Mouse (Mus musculus) left cerebral cortex, adult 2 months (tissue): ENCODE data around the gene Rgs19. TPM values are rescaled to one million over a fixed set of nuclear protein-coding genes. Genes with fewer than 3 reads are reported as not detected.

ENCODE experiments used
- DNase-seq, 2 experiments: peaks; one replicate each; pipeline ENCODE4 v3.0.0; 2021 to 2022; ENCODE audit warnings: low spot score in 2 of 2, mixed read lengths in 1 of 2; ENCODE audit errors: extremely low spot score in 1 of 2
- H3K27ac ChIP-seq: fragments of 200-600 bp; 2 replicates; pipeline ENCODE4 v1.8.1; 2022
- H3K4me3 ChIP-seq: fragments of 200-600 bp; 2 replicates; pipeline ENCODE4 v1.8.1; 2022
- CTCF ChIP-seq: fragments of 200-600 bp; IDR thresholded peaks from 2 replicates; pipeline ENCODE4 v1.8.1; 2022; ENCODE audit warnings: antibody characterized with exemption, mild to moderate bottlenecking, moderate library complexity
- intact Hi-C: fragments of 180-260 bp; cut with DNase I; formaldehyde crosslinking; loops from one replicate; pipeline ENCODE4 v1.15.1; 2025
- long read RNA-seq, 2 experiments: library from polyadenylated mRNA; stranded (forward); transcript quantifications; one replicate each; pipeline ENCODE4 v2.0.0; 2021; ENCODE audit warnings: borderline mapping rate in 2 of 2
- total RNA-seq, 2 experiments: library from RNA; stranded (reverse); gene quantifications; 2 replicates each; pipeline ENCODE4 v1.2.3; 2021

Gene Rgs19
- 10 to 100 TPM; 30.6 to 33.2 TPM for total RNA-seq
- long read RNA-seq, experiment 1, transcript Rgs19-201 (6 exons, 1,511 nt) = major isoform, 9 of 34 reads
- long read RNA-seq, experiment 1, transcript Rgs19-204 (5 exons, 779 nt) = minor isoform, 6 of 34 reads
- long read RNA-seq, experiment 1, partial matches to known transcripts = 9 of 34 reads
- long read RNA-seq, experiment 1, other reads (novel, unspliced or antisense) = 4 of 34 reads
- long read RNA-seq, experiment 2, partial matches to known transcripts = 7 of 22 reads
- long read RNA-seq, experiment 2, other reads (novel, unspliced or antisense) = 5 of 22 reads

GRCm38 (mm10) chr2:181693339-181694280, at the start of gene Rgs19:
TSS of gene Rgs19 (minus strand) at chr2:181693977.
- no peak for TF ChIP-seq CTCF
- intact Hi-C loops = no loop called here
- Histone ChIP-seq H3K4me3 (peak within 1 kb of the TSS; percentile 80), H3K27ac (peak within 1 kb of the TSS; percentile 90)
- DNase-seq = peak; percentile 82 to 85

DNA sequence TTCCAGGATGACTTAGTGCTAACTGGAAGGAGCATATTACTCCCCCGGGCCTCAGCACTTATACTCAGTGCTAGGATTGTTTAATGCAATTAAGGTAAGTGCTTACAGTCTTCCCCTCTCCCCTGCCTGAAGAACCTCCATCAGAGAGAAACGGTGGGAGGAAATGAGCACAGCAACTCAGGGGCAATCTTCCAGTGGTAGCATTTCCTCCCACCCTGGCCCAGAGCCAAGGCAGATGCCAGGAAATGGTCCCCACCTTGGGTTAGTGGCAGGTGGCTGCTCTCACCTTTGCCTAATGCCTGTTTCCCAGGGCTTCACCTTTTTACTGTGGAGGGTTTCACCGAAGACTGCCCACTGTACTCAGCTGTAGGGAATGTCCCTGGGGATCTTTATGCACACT, 36.3 kb upstream of the Rgs19 start:
- TF ChIP-seq CTCF = no peak
- intact Hi-C loops = loop anchor here (10.0 kb wide), 1 partner anchor 1095 kb away; no protein-coding TSS in a partner anchor
- no peak overlapping the region for H3K27ac ChIP-seq
- no peak overlapping the region for H3K4me3 ChIP-seq
- no peak for DNase-seq

- no peak for DNase-seq
- Histone ChIP-seq H3K27ac (no peak overlapping the region), H3K4me3 (no peak overlapping the region)
- intact Hi-C loops = loop anchor here (10.0 kb wide), 1 partner anchor 107 kb away; the partner anchor contains the start of gene Pcmtd2
- no peak for TF ChIP-seq CTCF
These were observed 34.0 kb upstream of the Rgs19 start for GRCm38 (mm10) chr2:181727659-181728262.

GRCm38 (mm10) chr2:181722213-181722612, 28.4 kb upstream of the Rgs19 start:
- TF ChIP-seq CTCF = peak; percentile 65
- Histone ChIP-seq H3K4me3 (no peak overlapping the region), H3K27ac (no peak overlapping the region)
- intact Hi-C loops = loop anchor here (1.0 to 10.0 kb wide), 2 partner anchors 113 to 145 kb away; partner anchors contain the start of gene Pcmtd2
- DNase-seq = no peak

- no peak overlapping the region for H3K27ac ChIP-seq
- no peak for TF ChIP-seq CTCF
- no peak overlapping the region for H3K4me3 ChIP-seq
- intact Hi-C loops = loop anchor here (10.0 kb wide), 1 partner anchor 114 kb away; the partner anchor contains the start of gene Pcmtd2
- DNase-seq = no peak
These were observed 27.4 kb upstream of the Rgs19 start for GRCm38 (mm10) chr2:181721200-181721599.

DNA sequence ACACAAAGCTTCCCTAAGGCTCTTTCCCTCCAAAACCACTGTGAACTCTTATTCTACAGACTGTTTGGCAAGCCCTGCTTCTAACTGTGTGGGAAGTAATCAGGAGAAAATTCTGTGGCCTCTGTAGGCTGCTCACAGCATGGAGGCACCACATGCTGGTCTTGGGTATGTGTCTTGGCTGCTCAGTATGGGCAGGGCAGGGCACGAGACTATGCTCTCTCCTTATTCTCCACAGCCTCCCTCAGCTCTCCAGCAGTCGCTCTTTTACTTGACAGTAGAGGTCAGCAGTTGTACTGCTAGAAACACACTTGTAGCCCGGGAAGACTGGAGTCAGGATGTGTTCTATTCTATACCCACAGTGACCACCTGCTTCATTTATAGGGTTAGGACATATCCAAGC, 26.3 kb upstream of the Rgs19 start:
- intact Hi-C loops = loop anchor here (10.0 kb wide), 1 partner anchor 115 kb away; the partner anchor contains the start of gene Pcmtd2
- no peak for DNase-seq
- no peak; the same call in none of the 2 replicates for TF ChIP-seq CTCF
- Histone ChIP-seq H3K27ac (no peak overlapping the region), H3K4me3 (no peak overlapping the region)

- no peak overlapping the region for H3K4me3 ChIP-seq
- TF ChIP-seq CTCF = no peak
- no peak for DNase-seq
- no peak overlapping the region for H3K27ac ChIP-seq
- intact Hi-C loops = no loop called here
These were observed 23.2 kb upstream of the Rgs19 start for GRCm38 (mm10) chr2:181716991-181717390.

DNA sequence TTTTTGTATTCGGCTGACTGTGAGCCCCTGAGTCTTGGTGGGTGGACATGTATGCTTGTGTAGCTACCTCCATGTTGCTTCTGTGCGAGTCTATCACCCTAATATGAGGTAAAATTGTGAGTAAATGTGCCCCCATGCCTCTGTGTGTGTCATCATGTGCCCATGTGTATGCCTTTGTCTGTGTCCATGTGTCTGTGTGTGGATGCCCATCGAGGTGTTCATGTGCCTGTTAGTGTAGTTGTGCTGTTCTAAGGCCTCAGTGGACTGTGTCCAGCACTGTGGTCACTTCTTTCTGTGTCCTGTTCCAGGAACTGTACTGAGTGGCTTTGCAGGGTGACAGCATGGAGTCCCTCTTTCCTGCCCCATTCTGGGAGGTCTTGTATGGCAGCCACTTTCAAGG, 21.6 kb upstream of the Rgs19 start:
- Histone ChIP-seq H3K27ac (peak overlapping the region; percentile 93), H3K4me3 (peak overlapping the region; percentile 58)
- DNase-seq = no peak
- intact Hi-C loops = no loop called here
- TF ChIP-seq CTCF = no peak

- TF ChIP-seq CTCF = no peak
- peak within 1 kb of the TSS; percentile 58 for H3K4me3 ChIP-seq
- peak; percentile 71 to 75 for DNase-seq
- peak within 1 kb of the TSS; percentile 93 for H3K27ac ChIP-seq
- intact Hi-C loops = no loop called here
These were observed 21.1 kb upstream of the Rgs19 start, which contains the start of gene Oprl1 for GRCm38 (mm10) chr2:181714903-181715326. TSS of gene Oprl1 (plus strand) at chr2:181715016.

- Histone ChIP-seq H3K4me3 (no peak overlapping the region), H3K27ac (peak overlapping the region; percentile 93)
- intact Hi-C loops = no loop called here
- DNase-seq = peak; percentile 49 to 51
- TF ChIP-seq CTCF = no peak
These were observed 20.0 kb upstream of the Rgs19 start for GRCm38 (mm10) chr2:181713749-181714148.

DNA sequence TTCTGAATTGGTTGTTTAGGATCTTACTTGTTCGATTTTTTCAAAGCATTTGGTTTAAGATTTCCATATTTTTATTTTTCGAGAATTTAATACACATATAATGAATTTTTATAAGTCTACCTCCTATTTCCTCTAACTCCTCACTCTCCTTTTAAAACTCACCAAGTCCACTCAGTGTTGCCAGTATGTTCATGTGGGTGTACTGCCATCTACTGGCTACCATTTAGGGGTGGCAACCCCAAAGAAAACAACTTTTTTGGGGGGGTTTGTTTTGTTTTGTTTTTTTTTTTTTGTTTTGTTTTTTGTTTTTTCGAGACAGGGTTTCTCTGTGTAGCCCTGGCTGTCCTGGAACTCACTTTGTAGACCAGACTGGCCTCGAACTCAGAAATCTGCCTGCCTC, 12.9 kb upstream of the Rgs19 start:
- intact Hi-C loops = loop anchor here (5.0 kb wide), 1 partner anchor 49 kb away; the partner anchor contains the start of gene Gm29797
- peak; percentile 70 for TF ChIP-seq CTCF
- no peak for DNase-seq
- Histone ChIP-seq H3K4me3 (no peak overlapping the region), H3K27ac (no peak overlapping the region)

DNA sequence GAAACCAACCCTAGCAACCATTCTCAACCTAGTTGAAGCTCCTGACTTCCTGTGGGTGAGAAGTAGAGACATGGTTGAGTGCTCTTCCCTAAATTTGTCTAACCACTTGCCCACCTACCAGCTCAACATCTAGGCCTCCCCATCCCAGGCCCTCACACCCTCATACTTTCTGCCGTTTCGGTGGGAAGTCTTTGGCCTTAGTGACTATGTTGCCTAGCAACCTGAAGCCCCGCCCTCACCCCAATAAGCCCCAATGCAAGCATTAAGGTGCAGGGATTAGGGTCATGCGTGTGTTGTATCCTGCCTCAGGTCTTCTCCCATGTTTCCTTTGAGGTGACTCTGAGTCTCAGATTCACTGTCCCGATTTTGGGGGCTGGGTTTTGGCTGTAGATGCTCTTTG, 4.5 kb upstream of the Rgs19 start, which contains the start of gene Lkaaear1:
Lkaaear1 (minus strand) TSS at position 202 of the 400 bp plus-strand sequence.
- no peak for DNase-seq
- no peak within 1 kb of the TSS for H3K27ac ChIP-seq
- no peak for TF ChIP-seq CTCF
- no peak within 1 kb of the TSS for H3K4me3 ChIP-seq
- intact Hi-C loops = no loop called here
